Mouse (Mus musculus): ENCODE measurements at regions not wholly inside any gene's neighbourhood (a gene's known extent, or its start where the extent isn't known, plus 50 kb on each side); places are given as distances from the start of the nearest gene placed in this dataset.

DNA sequence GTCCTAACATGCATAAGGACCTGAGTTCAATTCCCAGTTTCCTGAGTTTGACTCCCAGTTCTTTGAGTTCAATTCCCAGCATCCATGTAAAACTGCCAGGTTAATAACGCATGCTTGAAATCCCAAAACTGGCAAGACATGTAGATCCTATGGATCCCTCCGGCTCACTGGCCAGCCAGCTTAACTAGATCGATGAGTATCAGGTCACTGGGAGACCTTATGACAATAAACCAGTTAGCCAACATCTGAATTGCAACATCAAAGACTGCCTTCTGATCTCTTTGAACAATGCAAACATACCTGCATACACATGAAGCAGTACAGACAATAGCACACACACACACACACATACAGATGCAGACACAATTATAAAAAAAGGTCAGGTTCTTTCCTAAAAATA, 762.0 kb upstream of the Cited2 start:
- WGBS: 67% methylated on average over 3 of the region's 3 CpGs
- no peak for DNase-seq (ENCODE audit: low read depth, low spot score)

DNA sequence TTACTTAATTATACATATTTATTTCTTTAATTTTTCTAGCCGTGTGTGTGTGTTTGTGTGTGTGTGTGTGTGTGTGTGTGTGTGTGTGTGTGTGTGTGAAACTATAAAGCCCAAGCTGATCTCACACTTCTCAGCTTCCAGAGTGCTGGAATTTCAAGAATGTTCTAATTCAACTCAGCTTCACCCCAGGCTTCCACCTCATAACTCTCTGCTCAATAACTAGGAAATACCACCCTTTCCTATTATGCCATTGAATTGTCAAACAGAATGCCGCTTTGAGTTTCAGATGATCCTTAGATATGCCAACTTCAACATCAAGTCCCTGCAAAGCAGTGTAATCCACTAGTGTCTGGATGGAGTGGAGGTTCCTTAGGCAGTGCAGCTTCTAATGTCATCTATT, 760.6 kb upstream of the Cited2 start:
- WGBS: 63% methylated on average over 2 of the region's 2 CpGs
- no peak for DNase-seq (ENCODE audit: low read depth, low spot score)

DNA sequence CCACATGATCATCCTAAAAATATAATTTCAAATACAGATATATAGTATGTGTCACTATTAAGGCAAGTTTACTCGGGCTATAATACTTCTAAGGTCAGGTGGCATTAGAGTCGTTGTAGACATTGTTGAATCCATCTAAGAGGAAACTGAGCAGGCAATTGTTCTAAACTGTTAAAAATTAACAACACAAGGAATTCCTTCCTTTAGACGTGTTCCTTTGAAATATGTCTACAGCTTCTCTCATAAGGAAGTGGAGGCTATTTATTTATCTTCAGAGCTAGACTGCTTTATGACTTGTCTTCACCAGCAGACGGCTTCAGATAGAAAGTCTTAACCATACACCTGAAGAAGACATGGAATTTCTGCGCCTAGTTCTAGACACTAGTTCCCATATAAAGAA, 744.2 kb upstream of the Cited2 start:
- 31% methylated on average over 5 of the region's 5 CpGs for WGBS
- DNase-seq (ENCODE audit: low read depth, low spot score): no peak

DNA sequence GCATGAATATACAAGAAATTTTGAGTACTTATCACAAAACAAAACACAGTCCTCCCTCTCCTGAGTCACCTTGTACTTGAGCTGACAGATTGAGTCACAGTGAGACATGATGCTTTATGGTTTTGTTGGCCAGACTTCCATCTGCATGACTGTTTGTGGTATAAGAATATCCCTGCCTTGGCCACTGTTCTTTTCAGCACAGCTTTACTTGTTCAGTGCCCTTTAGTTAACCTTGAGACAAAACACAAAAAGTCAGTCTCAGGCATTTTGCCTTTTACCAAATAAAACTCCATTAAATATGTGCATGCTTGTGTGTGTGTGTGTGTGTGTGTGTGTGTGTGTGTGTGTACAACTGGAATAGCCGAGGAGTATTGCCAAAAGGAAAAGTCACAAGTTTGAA, 732.8 kb upstream of the Cited2 start:
- DNase-seq (ENCODE audit: low read depth, low spot score): no peak
- 41% methylated on average over 1 of the region's 1 CpGs for WGBS

DNA sequence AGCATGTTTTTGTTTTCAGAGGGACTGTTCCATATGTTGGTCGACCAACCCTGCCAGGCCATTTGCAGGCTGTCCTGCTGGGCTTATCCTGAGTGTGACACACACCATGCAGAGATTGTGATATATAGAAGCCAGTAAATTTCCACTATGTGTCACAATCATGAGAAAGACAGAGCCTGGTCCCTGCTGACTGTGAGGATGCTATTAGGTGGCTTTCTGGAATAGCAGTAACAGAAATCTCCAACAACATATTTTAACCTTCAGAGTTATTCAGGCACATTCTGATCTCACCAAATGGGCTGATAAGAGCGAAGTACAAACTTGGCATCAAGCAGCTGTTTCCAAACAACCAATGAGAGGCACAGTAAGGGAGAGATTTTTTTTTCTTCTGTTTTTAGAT, 729.2 kb upstream of the Cited2 start:
- 55% methylated on average over 2 of the region's 2 CpGs for WGBS
- DNase-seq (ENCODE audit: low read depth, low spot score): no peak

DNA sequence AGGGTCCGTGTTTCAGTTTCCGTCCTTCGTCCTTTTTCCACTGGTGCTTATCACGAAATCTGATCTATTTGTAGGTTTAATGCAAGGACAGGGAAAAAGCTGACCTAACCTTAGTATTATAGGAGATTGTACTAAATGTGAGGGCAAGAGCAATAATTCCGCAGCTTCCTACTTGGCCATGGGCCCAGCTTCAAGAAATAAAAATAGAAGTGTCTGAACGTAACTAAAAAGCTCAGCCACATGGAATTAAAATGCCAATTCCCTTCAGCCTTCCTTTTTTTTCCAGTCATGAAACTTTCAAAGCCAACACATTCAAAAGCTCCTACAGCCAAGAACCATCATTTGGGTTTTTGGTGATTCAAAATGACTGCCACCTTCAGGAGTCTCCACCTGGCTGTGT, 728.5 kb upstream of the Cited2 start:
- no peak for DNase-seq (ENCODE audit: low read depth, low spot score)

DNA sequence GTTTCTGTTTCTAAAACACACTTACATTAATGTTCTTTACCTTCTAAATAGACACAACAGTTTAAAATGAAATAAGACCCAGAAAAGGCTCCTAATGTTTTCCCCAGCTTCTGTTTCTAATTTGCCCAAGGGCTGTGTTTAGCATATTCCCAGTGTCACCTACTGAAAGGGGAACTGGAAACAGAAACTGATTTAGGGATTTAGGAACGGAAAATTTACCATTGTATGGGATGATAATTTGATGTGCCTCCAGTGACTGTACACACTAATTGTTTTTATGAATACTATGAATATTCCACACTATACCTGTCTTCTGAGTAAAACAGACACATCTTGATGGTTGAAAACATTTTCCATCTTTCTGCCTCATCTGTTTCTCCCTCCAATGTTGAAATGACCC, 728.0 kb upstream of the Cited2 start:
- 64% methylated on average over 1 of the region's 1 CpGs for WGBS
- DNase-seq (ENCODE audit: low read depth, low spot score): no peak

More for the DNA sequence above, 728.5 kb upstream of the Cited2 start:
- WGBS: 22% methylated on average over 6 of the region's 6 CpGs

DNA sequence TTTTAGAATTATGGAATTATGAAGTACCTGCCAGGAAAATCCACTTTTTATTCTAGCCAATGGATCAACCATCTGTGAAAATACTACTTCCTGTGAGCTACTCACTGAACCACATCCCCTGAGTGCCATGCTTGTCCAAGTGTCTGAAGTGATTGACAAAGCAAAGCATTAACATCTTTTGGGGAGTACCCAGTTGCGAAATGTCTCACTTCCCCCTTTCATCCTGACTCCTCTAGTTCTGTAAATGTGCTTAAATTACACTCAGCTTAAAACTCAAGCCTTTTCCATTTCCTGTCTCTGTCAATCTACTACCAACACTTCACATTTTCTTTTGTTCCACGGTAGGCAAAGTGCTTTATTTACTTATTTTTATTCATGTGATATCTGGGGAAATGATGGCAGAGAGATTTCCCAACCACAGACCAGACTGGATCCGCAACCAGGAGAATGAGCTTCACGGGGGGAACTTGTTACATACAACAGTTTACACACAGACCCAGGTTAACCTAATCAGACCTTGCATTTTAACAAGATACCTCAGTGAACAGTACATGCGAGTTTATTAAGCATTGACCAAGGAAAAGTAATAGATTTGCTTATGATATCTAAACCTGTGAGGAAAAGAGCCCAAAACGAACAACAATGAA, 726.1 kb upstream of the Cited2 start:
- WGBS: 77% methylated on average over 6 of the region's 6 CpGs
- no peak for DNase-seq (ENCODE audit: low read depth, low spot score)

DNA sequence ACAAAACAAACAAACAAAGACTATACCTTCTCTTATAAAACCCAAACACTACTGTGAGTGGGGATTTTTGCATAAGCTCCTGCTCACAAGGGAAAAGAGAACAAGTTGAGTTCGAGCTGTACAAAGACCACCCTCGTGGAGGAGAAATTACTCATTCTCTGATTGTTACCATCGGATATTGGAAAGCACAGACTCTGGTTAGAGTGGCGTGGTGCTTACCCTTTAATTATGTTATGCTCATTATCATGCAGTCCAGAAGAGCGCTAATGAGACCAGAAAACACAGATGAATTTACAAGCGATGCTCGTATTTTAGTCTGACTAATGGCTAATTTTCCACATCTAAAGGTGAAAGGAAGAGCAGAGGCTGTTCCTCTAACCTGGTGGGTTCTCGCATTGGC, 721.7 kb upstream of the Cited2 start:
- DNase-seq (ENCODE audit: low read depth, low spot score): no peak
- 91% methylated on average over 8 of the region's 8 CpGs for WGBS

DNA sequence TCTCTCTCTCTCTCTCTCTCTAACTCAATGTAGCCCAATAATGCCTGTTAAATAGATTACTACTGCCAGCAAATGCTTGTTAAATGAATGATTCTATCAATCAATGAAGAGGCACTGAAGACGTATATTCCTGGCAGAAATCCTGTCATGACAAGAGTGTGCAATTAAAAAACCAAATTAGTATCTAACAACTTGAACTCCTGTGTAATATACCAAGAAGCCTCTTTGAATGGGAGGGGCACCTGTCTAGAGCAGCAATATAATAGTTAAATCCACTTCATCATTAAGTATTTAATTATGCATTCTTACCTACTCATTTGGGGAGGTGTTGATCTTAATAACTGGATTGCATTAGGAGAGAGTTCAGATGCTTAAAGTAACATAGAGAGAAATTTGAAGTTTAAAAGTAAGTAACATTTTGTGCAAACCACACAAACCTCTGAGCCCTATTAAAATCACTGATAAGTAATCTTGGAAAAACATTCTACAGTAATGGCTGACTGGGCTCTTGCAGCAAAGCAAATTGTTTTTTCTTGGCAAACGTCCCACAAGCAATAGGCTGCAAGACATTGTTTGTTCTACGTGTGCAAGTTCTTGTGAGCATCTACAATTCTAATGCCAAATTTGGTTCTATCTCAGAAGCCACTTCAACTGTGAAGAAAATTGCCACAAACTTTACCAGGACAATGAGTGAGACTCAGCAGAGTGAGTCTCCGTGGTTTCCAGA, 719.7 kb upstream of the Cited2 start:
- DNase-seq (ENCODE audit: low read depth, low spot score): no peak
- 42% methylated on average over 4 of the region's 4 CpGs for WGBS

DNA sequence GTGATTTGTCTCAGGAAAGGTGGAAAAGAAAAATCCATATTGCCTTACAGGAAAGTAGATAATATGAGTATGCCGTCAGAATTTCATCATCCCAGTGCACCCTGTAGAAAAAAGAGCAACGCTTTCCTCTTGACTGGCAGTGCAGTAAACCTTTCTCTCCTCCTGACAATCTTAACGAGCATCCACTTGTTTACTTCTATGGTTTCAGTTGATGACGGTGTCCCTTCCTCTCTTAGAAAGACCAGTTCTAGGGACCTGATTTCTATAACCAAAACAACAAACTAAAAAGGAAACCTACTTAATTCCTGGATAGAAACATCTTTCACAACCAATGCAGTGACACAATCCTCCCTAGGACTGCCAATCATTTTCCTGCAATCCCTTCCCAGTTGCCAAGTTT, 714.3 kb upstream of the Cited2 start:
- no peak for DNase-seq (ENCODE audit: low read depth, low spot score)
- WGBS: 67% methylated on average over 4 of the region's 4 CpGs

DNA sequence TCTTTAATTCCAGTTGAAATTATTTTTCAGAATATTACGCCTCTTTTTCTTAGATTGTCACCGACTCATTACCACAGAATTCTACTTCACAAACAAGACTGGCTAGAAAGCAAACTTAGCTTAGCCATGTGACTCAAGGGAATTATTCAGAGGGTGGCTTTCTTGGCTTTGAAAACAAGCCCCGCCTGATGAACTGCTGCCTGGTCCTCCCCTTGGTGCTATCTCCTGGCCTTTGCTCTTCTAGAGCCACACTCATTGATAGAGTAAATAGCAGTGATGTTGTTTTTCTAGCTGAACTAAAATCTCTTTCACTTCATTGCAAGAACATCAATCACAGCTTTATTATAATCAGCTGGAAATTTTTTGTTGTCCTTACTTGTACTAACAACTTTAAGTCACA, 713.0 kb upstream of the Cited2 start:
- DNase-seq (ENCODE audit: low read depth, low spot score): no peak

DNA sequence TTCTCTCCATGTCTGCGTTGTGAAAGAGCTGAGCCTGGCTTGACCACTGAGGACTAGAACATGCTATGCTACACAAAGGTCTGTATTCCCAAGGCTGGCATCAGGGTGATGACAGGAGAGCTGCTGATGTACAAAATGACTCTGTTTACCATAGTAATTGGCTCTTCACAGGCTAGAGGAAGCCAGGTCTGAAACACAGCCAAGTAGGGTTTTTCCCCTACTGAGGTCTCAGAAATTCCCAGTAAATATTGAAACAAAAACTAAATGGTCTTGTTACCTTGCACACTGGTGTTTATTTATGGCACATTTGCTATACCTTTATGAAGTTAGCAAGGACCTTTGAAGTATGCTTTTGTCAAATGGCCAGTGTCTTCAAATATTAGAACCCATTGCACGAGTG, 711.1 kb upstream of the Cited2 start:
- 68% methylated on average over 2 of the region's 2 CpGs for WGBS
- no peak for DNase-seq (ENCODE audit: low read depth, low spot score)

More for the DNA sequence above, 713.0 kb upstream of the Cited2 start:
- 67% methylated on average over 3 of the region's 3 CpGs for WGBS

DNA sequence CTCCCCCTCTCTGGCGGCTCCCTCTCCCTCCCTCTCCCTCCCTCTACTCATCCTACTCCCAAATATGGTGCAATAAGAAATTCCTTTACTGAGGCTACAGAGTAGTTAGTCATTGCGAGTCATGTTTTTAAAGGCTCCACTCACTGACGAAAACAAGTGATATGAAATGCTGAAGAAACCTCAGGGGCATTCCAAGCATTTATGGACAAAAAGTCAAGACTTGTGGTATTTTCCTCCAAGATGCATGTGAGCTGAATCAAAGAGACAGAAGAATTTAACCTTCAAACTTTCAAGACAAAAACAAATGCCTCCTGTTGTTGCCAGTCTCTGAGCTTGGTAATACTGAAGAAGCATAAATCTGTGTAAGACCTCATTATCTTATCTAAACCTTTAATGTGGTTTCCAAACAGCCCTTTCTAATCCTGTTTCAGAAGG, 710.5 kb upstream of the Cited2 start:
- 62% methylated on average over 3 of the region's 3 CpGs for WGBS
- no peak for DNase-seq (ENCODE audit: low read depth, low spot score)

DNA sequence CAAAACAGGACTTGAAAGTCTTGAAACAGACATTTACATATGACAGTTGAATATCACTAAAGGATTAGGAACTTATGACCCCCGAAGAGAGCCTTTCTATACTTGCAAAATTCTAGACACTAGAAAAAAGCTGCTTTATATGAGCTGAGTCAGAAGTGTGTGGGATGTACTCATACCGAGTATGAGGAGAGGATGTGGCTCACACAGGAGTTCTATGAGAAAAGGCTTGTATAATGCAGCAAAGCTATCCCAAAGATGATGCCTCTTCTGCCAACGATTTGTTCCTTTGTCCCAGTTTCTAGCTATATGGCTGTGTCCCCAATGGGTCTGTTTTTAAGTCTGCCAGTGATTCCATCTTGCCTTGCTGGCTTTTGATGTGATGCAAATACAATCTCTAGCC, 708.2 kb upstream of the Cited2 start:
- 82% methylated on average over 3 of the region's 3 CpGs for WGBS
- DNase-seq (ENCODE audit: low read depth, low spot score): no peak

DNA sequence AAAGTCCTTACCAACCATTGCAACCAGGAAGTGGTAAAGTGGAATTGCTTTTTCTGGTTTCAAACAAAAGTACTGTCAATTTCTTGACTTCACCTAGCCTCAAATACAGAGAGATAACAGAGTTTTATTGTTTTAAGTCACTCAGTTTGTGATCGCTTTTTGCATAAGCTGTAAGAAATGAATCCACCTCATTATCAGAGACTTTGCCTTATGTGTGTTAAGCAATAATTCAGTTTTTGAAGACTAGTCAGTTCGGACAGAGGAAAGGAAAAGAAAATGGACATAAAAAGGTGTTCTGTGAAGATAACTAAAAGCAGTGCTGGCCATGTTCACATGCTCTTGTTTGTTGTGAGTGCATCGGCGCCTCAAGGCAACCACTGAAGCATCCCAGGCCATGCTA, 706.2 kb upstream of the Cited2 start:
- WGBS: 67% methylated on average over 4 of the region's 4 CpGs
- DNase-seq (ENCODE audit: low read depth, low spot score): no peak

DNA sequence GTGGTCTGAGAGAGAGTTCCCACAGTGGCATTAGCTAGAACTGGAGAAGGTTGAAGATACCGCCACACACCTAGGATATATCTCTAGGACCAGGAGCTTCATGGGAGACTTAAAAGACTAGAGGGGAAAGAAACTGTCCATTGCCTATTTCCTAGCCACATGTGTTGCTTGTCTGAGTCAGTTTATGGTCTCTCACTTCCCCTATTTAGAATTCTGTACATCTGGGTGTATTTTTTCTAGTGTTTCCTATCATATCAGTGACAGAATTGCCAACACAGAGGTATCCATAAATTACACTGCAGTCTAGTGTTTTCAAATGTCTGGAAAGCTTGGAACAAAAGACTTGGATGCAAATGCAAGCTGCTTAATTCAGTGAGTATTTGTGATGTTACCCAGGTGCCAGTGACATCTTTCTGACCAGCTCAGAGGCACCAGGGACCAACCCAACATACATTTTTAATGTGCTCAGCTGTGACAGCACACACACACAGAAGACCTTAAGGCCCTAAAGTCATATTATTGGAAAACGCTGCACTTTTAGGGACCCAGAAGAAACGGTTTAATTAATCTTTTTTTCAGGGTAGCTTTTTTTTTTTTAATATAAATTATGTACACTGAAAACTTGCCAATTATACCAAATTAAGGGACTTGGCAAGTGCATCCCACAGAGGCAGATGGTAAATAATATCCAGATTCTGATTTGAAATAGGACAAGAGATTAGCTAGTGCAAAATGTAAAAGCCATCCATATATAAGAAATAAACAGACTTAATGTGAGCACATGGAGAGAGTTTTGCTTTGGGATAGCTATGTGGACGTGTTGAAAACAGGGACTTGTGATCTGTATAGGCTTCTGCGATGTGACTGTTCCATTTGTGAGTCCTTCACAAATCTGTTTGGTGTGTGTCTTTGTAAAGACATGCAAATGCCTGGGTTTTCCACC, 700.5 kb upstream of the Cited2 start:
- no peak for DNase-seq (ENCODE audit: low read depth, low spot score)
- WGBS: 83% methylated on average over 5 of the region's 5 CpGs

DNA sequence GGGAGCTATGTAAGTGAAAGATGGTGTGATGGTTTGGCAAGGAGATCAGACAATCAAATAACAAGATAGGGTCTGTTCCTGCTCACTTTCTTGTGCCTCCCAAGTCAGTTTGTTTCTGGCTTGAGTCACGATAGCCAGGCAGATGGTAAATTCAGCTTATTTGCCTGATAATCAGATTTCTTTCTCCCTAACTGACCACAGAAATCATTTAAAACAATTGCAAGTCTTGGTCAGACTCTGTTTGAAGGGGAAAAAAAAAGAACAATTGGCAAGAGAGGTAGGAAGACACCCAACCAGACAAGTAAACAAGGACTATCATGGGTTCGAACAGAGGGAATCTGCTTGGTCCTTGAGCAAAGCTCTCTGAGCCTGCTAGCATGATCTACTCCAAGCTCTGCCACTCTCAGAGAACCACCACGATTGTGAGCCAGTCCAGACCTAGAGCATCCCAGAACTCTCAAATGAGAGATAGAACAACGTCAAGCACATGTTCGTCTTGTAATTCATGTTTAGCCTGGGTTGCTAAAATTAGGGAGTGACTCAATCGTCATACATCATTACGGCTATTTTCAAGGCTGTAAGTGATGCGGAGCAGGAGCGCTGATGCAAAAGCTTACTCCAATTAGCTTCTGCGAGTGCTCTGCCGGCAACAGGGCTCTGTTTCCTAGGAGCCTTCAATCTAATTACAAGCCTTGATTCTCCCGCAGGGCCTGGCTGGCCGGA, 699.3 kb upstream of the Cited2 start:
- DNase-seq (ENCODE audit: low read depth, low spot score): no peak
- WGBS: 86% methylated on average over 13 of the region's 13 CpGs

DNA sequence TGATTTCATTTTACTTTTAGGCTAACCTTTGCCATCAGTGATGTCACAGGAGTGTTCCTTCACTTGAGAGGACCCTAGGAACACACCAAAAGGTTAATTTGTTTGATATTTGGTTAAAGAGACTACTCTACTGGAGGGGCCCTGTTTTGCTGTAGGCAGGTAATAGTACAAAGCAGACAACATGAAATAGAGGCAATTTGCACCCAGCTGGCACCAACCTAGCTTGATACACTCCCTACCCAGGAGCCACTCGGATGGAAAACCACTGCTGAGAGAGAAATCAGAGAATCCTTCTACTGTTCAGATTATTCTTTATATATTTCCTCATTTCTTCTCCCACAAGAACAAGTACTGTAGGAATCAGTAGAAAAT, 698.7 kb upstream of the Cited2 start:
- 92% methylated on average over 1 of the region's 1 CpGs for WGBS

More for the DNA sequence above, 698.7 kb upstream of the Cited2 start:
- no peak for DNase-seq (ENCODE audit: low read depth, low spot score)
